Mouse (Mus musculus): ENCODE data around the gene Sik2. TPM values are rescaled to one million over a fixed set of nuclear protein-coding genes. Genes with fewer than 3 reads are reported as not detected.
A peak's percentile ranks its signal among the peaks of the same experiment; 100 is the strongest.

Sik2 gene
- polyA plus RNA-seq, 1 experiment: 6.4 TPM

GRCm38 (mm10) chr9:50850271-50850670, 158.6 kb downstream of the Sik2 start:
- WGBS: 6% methylated on average over 11 of the region's 11 CpGs
- no peak for DNase-seq (ENCODE audit: low read depth, low spot score)

GRCm38 (mm10) chr9:50849755-50850154, 159.1 kb downstream of the Sik2 start:
- 23% methylated on average over 9 of the region's 9 CpGs for WGBS
- no peak for DNase-seq (ENCODE audit: low read depth, low spot score)

DNA sequence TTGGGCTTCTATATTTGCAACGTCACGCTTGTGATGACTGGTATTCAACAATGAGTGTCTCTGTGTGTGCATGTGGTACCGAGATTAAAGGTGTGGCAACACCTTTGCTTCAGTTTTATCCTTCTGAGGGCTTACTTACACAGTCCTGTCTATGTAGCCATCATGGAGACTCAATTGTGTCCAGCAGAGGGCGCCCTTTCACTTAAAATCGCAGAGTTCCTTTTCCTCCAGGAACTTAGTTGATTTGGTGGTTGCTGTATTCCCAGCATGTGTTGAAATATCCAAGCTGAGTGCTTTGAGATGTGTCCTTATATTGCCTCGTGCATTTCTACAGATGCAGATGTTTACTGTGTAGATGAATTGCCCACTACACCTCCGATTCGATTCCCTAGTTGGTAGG, 159.6 kb downstream of the Sik2 start:
- DNase-seq (ENCODE audit: low read depth, low spot score): peak; percentile 96
- WGBS: 3% methylated on average over 8 of the region's 8 CpGs

DNA sequence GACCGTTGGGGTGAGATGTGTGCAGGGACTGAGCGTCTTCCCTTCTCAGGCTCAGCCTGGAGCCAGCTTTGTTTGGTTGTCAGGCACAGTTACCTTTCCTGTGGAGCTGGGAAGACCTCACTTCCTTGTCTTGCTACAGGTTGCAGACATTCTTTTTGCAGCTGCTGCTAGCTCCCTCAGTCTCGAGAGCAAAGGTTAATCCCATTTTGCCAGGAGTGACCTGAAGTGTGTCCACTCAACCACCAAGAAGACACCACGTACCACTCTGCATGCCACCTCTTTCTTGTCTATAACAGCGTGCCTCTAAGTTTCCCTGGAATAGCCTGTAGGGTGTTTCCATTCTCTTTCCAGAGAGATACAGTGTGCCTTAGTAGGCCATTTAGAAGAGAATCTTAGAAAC, 160.1 kb downstream of the Sik2 start:
- no peak for DNase-seq (ENCODE audit: low read depth, low spot score)
- 29% methylated on average over 5 of the region's 5 CpGs for WGBS

GRCm38 (mm10) chr9:50847606-50848368, 161.1 kb downstream of the Sik2 start:
- DNase-seq (ENCODE audit: low read depth, low spot score): no peak

GRCm38 (mm10) chr9:50847133-50847532, 161.7 kb downstream of the Sik2 start:
- WGBS: 77% methylated on average over 6 of the region's 6 CpGs

More at GRCm38 (mm10) chr9:50847606-50848368, 161.1 kb downstream of the Sik2 start:
- WGBS: 25% methylated on average over 12 of the region's 12 CpGs

GRCm38 (mm10) chr9:50845547-50845946, 163.3 kb downstream of the Sik2 start:
- DNase-seq (ENCODE audit: low read depth, low spot score): no peak
- 59% methylated on average over 9 of the region's 9 CpGs for WGBS

More at GRCm38 (mm10) chr9:50847133-50847532, 161.7 kb downstream of the Sik2 start:
- DNase-seq (ENCODE audit: low read depth, low spot score): no peak

DNA sequence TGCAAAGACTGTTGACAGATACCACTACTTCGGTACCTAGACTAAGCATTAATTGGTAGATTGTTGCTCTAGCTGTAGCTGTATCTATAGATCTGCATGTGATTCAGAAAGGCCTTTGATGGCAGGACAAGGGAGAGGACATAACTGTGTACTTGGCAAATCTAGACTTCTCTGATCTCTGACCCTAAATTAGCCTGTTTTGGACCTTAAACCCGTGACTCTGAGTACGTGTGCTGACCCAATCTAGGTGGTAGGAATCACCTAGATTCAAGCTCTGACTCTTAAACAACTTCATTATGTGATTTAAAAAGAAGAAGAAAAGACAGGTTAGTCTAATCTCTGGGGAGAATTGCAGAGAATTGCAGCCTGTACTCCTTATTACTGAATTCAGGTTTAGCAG, 163.8 kb downstream of the Sik2 start, which contains the start of gene Ppp2r1b:
TSS of gene Ppp2r1b (plus strand) at position 221 of the 400 bp plus-strand sequence.
- DNase-seq (ENCODE audit: low read depth, low spot score): no peak
- WGBS: 84% methylated on average over 3 of the region's 3 CpGs

Other genes with a start within 250 kb of the Sik2 start
- gene Fdxacb1, start 240.8 kb downstream of the Sik2 start, polyA plus RNA-seq (2012; rRNA removed): 4.2 and 5.7 TPM in 2 replicates
- gene Alg9, start 234.1 kb downstream of the Sik2 start, polyA plus RNA-seq (2012; rRNA removed): 37.3 and 42.3 TPM in 2 replicates
- gene 1110032A03Rik, start 233.6 kb downstream of the Sik2 start, polyA plus RNA-seq (2012; rRNA removed): 28.4 and 36.1 TPM in 2 replicates
- gene Ppp2r1b, start 163.8 kb downstream of the Sik2 start, polyA plus RNA-seq (2012; rRNA removed): 7.0 and 7.9 TPM in 2 replicates
- not detected in 2 replicates for gene Btg4, start 51.8 kb upstream of the Sik2 start, polyA plus RNA-seq (2012; rRNA removed)
- 0.31 and 0.80 TPM in 2 replicates for gene Layn, start 68.0 kb upstream of the Sik2 start, polyA plus RNA-seq (2012; rRNA removed)
- gene 4833427G06Rik, start 93.0 kb upstream of the Sik2 start, polyA plus RNA-seq (2012; rRNA removed): not detected in 2 replicates
- 0.48 and 0.55 TPM in 2 replicates for gene Gm32742, start 156.4 kb upstream of the Sik2 start, polyA plus RNA-seq (2012; rRNA removed)
- gene Pou2af1, start 204.6 kb upstream of the Sik2 start, polyA plus RNA-seq (2012; rRNA removed): 20.6 and 25.1 TPM in 2 replicates